Mouse (Mus musculus): ENCODE results near the gene Fam178b.

DNA sequence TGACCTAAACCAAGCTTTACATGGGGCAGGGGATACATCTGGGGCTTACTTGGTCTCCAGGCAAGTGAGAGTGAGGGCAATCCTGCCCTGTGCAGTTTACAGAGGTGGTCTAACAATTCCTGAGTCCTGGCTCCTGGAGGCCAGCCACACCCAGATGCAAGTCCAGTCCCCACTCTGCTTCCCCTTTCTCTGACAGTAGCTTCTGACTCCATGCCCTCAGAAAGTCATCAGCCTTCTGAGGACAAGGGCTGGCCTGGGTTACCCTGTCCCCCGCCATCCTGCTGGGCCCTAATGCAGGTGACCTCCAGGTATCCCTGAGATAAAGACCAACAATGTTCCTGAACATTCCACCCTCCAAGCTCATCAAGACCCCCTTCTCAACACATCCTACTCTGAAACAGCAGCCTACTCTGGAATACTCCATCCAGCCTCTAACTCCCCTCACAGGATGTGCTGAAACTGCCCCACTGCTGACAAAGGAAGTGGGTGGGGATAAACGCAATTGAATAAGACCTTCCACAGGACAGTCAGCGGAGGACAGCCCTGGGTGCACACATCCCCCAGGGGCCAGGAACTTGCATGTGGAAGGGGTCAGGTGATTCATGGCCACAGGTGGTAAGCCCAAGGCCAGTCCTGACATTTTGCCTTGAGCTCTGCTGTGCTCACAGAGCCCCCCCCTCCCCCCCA, 52.8 kb downstream of the Fam178b start:
- TF ChIP-seq POLR2A (IDR thresholded peaks at IDR 0.05; ENCODE audit: borderline replicate concordance, insufficient read depth, low read length) (no peak), CTCF (IDR thresholded peaks at IDR 0.05; ENCODE audit: borderline replicate concordance, insufficient read depth, low read depth, low read length) (no peak)

Data from cerebellum, adult 2 months (tissue).